Mouse (Mus musculus) G1E (cell line): ENCODE measurements around the gene Syne2. TPM values are rescaled to one million over a fixed set of nuclear protein-coding genes. Genes with fewer than 3 reads are reported as not detected.

Experiments used
- ATAC-seq: 2 replicates; pipeline ENCODE4 v1.8.0; 2016; ENCODE audit warnings: mild to moderate bottlenecking; ENCODE audit not compliant: insufficient number of reproducible peaks, poor library complexity, low FRiP score, severe bottlenecking; ENCODE audit errors: extremely low read depth
- DNase-seq: peaks from one replicate; pipeline ENCODE4 v3.0.0; 2012; ENCODE audit warnings: low spot score
- H3K27me3 ChIP-seq: 2 replicates; pipeline ENCODE4 v1.6.1; 2012; ENCODE audit warnings: mild to moderate bottlenecking, low read length, inconsistent platforms; ENCODE audit not compliant: insufficient read depth
- H3K36me3 ChIP-seq: replicated peaks from 2 replicates; pipeline ENCODE3; 2012; ENCODE audit warnings: mild to moderate bottlenecking, inconsistent platforms
- H3K4me1 ChIP-seq: 2 replicates; pipeline ENCODE4 v1.6.1; 2012; ENCODE audit warnings: low read depth, low read length, inconsistent platforms, mixed read lengths; ENCODE audit not compliant: insufficient read depth
- H3K4me3 ChIP-seq: 2 replicates; pipeline ENCODE4 v1.5.1; 2012; ENCODE audit warnings: low read depth, mild to moderate bottlenecking, inconsistent platforms, low read length, moderate library complexity, mixed read lengths
- H3K9me3 ChIP-seq: replicated peaks from 2 replicates; pipeline ENCODE4 v1.6.1; 2012; ENCODE audit warnings: inconsistent platforms
- CTCF ChIP-seq: IDR thresholded peaks from 2 replicates; pipeline ENCODE4 v1.5.1; 2012; ENCODE audit warnings: low read depth, low read length, inconsistent platforms, mixed read lengths
- GATA1 ChIP-seq: IDR thresholded peaks from 2 replicates; pipeline ENCODE4 v1.6.1; 2012; ENCODE audit warnings: borderline replicate concordance, low read length, inconsistent platforms, mixed read lengths
- GATA2 ChIP-seq: IDR thresholded peaks from 2 replicates; pipeline ENCODE4 v1.6.1; 2012; ENCODE audit warnings: low read depth, low read length, inconsistent platforms, borderline replicate concordance
- POLR2AphosphoS5 ChIP-seq: IDR thresholded peaks from 2 replicates; pipeline ENCODE4 v1.6.1; 2012; ENCODE audit warnings: low read depth, low read length, inconsistent platforms; ENCODE audit not compliant: insufficient replicate concordance
- TAL1 ChIP-seq: conservative IDR thresholded peaks from 2 replicates; pipeline ENCODE4 v1.6.1; 2012; ENCODE audit warnings: low read depth, low read length, inconsistent platforms, mixed read lengths
- polyA plus RNA-seq: library from polyadenylated mRNA; stranded (reverse); fragments of >175 nt; gene quantifications from 2 replicates; pipeline ENCODE4 v1.2.3, GENCODE M21; 2012
- total RNA-seq, 2 experiments: library from RNA; stranded (forward) in 1 of 2; stranded (reverse) in 1 of 2; fragments of 200-1000 nt in 1 of 2; fragments of >200 nt in 1 of 2; fragmentation: Nextera tagmentation in 1 of 2; gene quantifications; 2 replicates each; pipeline ENCODE4 v1.2.3; 2014 to 2017

Gene Syne2
- total and polyA plus RNA-seq, 3 experiments = 0.82 TPM; not detected in 2

GRCm38 (mm10) chr12:75924852-75925251, 106.9 kb downstream of the Syne2 start:
- DNase-seq = no peak
- H3K4me1 ChIP-seq = no peaks in the 10 kb centered on the region
- H3K36me3 ChIP-seq = no peaks in the 10 kb centered on the region
- peaks cover 15% of the 10 kb centered on the region for H3K27me3 ChIP-seq
- TF ChIP-seq TAL1 = no peak
- no peak overlapping the region for H3K4me3 ChIP-seq
- no peak for ATAC-seq
- H3K9me3 ChIP-seq = no peaks in the 10 kb centered on the region

- TF ChIP-seq GATA1 = no peak
- Histone ChIP-seq H3K36me3 (no peaks in the 10 kb centered on the region), H3K9me3 (no peaks in the 10 kb centered on the region), H3K4me1 (no peaks in the 10 kb centered on the region), H3K4me3 (no peak overlapping the region), H3K27me3 (peaks cover 28% of the 10 kb centered on the region)
- DNase-seq = no peak
- ATAC-seq = 0 out of 2 replicates have a peak, but pooled peaks have one; percentile 25
These were observed 109.7 kb downstream of the Syne2 start for GRCm38 (mm10) chr12:75927596-75927995.

GRCm38 (mm10) chr12:75933561-75933960, 115.6 kb downstream of the Syne2 start:
- ATAC-seq = no peak
- Histone ChIP-seq H3K9me3 (no peaks in the 10 kb centered on the region), H3K27me3 (peaks cover 25% of the 10 kb centered on the region), H3K4me3 (no peak overlapping the region), H3K4me1 (no peaks in the 10 kb centered on the region), H3K36me3 (no peaks in the 10 kb centered on the region)
- TF ChIP-seq GATA1 (no peak), TAL1 (no peak), GATA2 (no peak), POLR2AphosphoS5 (no peak), CTCF (no peak)
- no peak for DNase-seq

- no peak overlapping the region for H3K4me3 ChIP-seq
- DNase-seq = peak; percentile 17
- no peaks in the 10 kb centered on the region for H3K36me3 ChIP-seq
- TF ChIP-seq GATA2 (no peak), GATA1 (no peak), TAL1 (no peak), CTCF (peak; percentile 76; the same call in 1 of the 2 replicates), POLR2AphosphoS5 (no peak)
- H3K27me3 ChIP-seq = no peaks in the 10 kb centered on the region; the same call in none of the 2 replicates
- no peaks in the 10 kb centered on the region for H3K4me1 ChIP-seq
- ATAC-seq = no peak
- H3K9me3 ChIP-seq = no peaks in the 10 kb centered on the region
These were observed 133.4 kb downstream of the Syne2 start for GRCm38 (mm10) chr12:75951328-75951727.

GRCm38 (mm10) chr12:75952011-75952410, 134.1 kb downstream of the Syne2 start:
- H3K4me1 ChIP-seq = no peaks in the 10 kb centered on the region
- ATAC-seq (no peak), DNase-seq (no peak)
- no peaks in the 10 kb centered on the region for H3K36me3 ChIP-seq
- no peaks in the 10 kb centered on the region; the same call in 1 of the 2 replicates for H3K27me3 ChIP-seq
- no peak overlapping the region for H3K4me3 ChIP-seq
- no peak for TF ChIP-seq GATA1
- TF ChIP-seq CTCF = no peak
- no peak for TF ChIP-seq TAL1
- TF ChIP-seq GATA2 = no peak
- H3K9me3 ChIP-seq = no peaks in the 10 kb centered on the region

GRCm38 (mm10) chr12:75966441-75967195, 148.7 kb downstream of the Syne2 start:
- Histone ChIP-seq H3K9me3 (no peaks in the 10 kb centered on the region), H3K36me3 (no peaks in the 10 kb centered on the region), H3K27me3 (peaks cover 18% of the 10 kb centered on the region), H3K4me3 (no peak overlapping the region), H3K4me1 (no peaks in the 10 kb centered on the region)
- ATAC-seq (no peak), DNase-seq (no peak)
- no peak for TF ChIP-seq POLR2AphosphoS5
- no peak for TF ChIP-seq GATA2
- no peak for TF ChIP-seq CTCF
- TF ChIP-seq TAL1 = no peak
- no peak for TF ChIP-seq GATA1
